Mouse (Mus musculus) gastrocnemius, postnatal 25 days (tissue): ENCODE data around the gene Zfp37. TPM values are rescaled to one million over a fixed set of nuclear protein-coding genes. Genes with fewer than 3 reads are reported as not detected.
"Not testable (repeated sequence)": the region's sequence is repeated elsewhere in the genome, so short reads cannot be mapped to it uniquely, and the experiment has no call there.

Experiments used
- DNase-seq: peaks from one replicate; pipeline ENCODE4 v3.0.0; 2022
- long read RNA-seq, 2 experiments: library from polyadenylated mRNA; stranded (forward); transcript quantifications; one replicate each; pipeline ENCODE4 v2.0.0; 2021
- total RNA-seq, 2 experiments: library from RNA; stranded (reverse); gene quantifications; 1 replicate in 1 of 2; 2 replicates in 1 of 2; pipeline ENCODE4 v1.2.3; 2021

Gene Zfp37
- 1 to 10 TPM in 1 of 2 experiments, under 1 TPM in 1; 0.86 to 1.2 TPM for total RNA-seq
- long read RNA-seq, experiment 1, partial matches to known transcripts = 0 of 1 reads
- long read RNA-seq, experiment 1, other reads (novel, unspliced or antisense) = 0 of 1 reads
- long read RNA-seq, experiment 2, partial matches to known transcripts = 0 of 2 reads
- long read RNA-seq, experiment 2, other reads (novel, unspliced or antisense) = 0 of 2 reads

GRCm38 (mm10) chr4:62230769-62231168, at the start of gene Zfp37:
Zfp37 (minus strand) TSS chr4:62231047.
- DNase-seq = no peak

- no peak for DNase-seq
Observed at GRCm38 (mm10) chr4:62278081-62278480, 47.2 kb upstream of the Zfp37 start.

GRCm38 (mm10) chr4:62277222-62277621, 46.4 kb upstream of the Zfp37 start:
- no peak for DNase-seq

GRCm38 (mm10) chr4:62276642-62277041, 45.8 kb upstream of the Zfp37 start:
- DNase-seq = no peak

- peak; percentile 32 for DNase-seq
Observed at GRCm38 (mm10) chr4:62274841-62275536, 44.1 kb upstream of the Zfp37 start.

GRCm38 (mm10) chr4:62273916-62274315, 43.1 kb upstream of the Zfp37 start:
- DNase-seq = no peak

GRCm38 (mm10) chr4:62272696-62273095, 41.8 kb upstream of the Zfp37 start:
- DNase-seq = no peak

GRCm38 (mm10) chr4:62267101-62267500, 36.3 kb upstream of the Zfp37 start:
- no peak for DNase-seq

GRCm38 (mm10) chr4:62266016-62266415, 35.2 kb upstream of the Zfp37 start:
- not testable (repeated sequence) for DNase-seq

- no peak for DNase-seq
Observed at GRCm38 (mm10) chr4:62265154-62265836, 34.4 kb upstream of the Zfp37 start.

- DNase-seq = no peak
Observed at GRCm38 (mm10) chr4:62263133-62263844, 32.4 kb upstream of the Zfp37 start.

- DNase-seq = no peak
Observed at GRCm38 (mm10) chr4:62262276-62262675, 31.4 kb upstream of the Zfp37 start, which contains the start of gene Slc31a2. Slc31a2 (plus strand) TSS chr4:62262562.

GRCm38 (mm10) chr4:62256931-62257330, 26.1 kb upstream of the Zfp37 start:
- no peak for DNase-seq

- DNase-seq = no peak
Observed at GRCm38 (mm10) chr4:62254551-62254950, 23.7 kb upstream of the Zfp37 start.

GRCm38 (mm10) chr4:62251776-62252175, 20.9 kb upstream of the Zfp37 start:
- DNase-seq = no peak

GRCm38 (mm10) chr4:62250896-62251544, 20.2 kb upstream of the Zfp37 start:
- no peak for DNase-seq

GRCm38 (mm10) chr4:62248328-62248727, 17.5 kb upstream of the Zfp37 start:
- DNase-seq = no peak

GRCm38 (mm10) chr4:62240586-62240985, 9.7 kb upstream of the Zfp37 start:
- DNase-seq = no peak

- DNase-seq = no peak
Observed at GRCm38 (mm10) chr4:62230153-62230552, 694 bp downstream of the Zfp37 start.

- DNase-seq = no peak
Observed at GRCm38 (mm10) chr4:62229448-62229847, 1.4 kb downstream of the Zfp37 start.

GRCm38 (mm10) chr4:62228391-62228790, 2.5 kb downstream of the Zfp37 start:
- no peak for DNase-seq

GRCm38 (mm10) chr4:62213490-62213889, 17.4 kb downstream of the Zfp37 start:
- DNase-seq = no peak
